Mouse (Mus musculus) embryonic facial prominence, embryonic 14.5 days (tissue): Measurements from ENCODE around the gene Os9. TPM values are rescaled to one million over a fixed set of nuclear protein-coding genes. Genes with fewer than 3 reads are reported as not detected.
A peak's percentile ranks its signal among the peaks of the same experiment; 100 is the strongest.

Source experiments
- ATAC-seq: fragments of 200-750 bp; cut with Nextera tagmentation; 2 replicates; pipeline ENCODE4 v1.8.0; 2017; ENCODE audit warnings: low read depth, moderate number of reproducible peaks, moderate TSS enrichment
- DNase-seq: peaks from one replicate; pipeline ENCODE4 v3.0.0-alpha.2; 2015; ENCODE audit warnings: low spot score
- H3K27ac ChIP-seq: fragments of 300-500 bp; sonication (generic); replicated peaks from 2 replicates; pipeline ENCODE4 v1.5.1; 2014; ENCODE audit warnings: low read depth, mild to moderate bottlenecking, low read length, moderate library complexity
- H3K27me3 ChIP-seq: fragments of 300-500 bp; sonication (generic); replicated peaks from 2 replicates; pipeline ENCODE4 v1.6.1; 2014; ENCODE audit warnings: low read length; ENCODE audit not compliant: control insufficient read depth, insufficient read depth
- H3K36me3 ChIP-seq: fragments of 300-500 bp; sonication (generic); 2 replicates; pipeline ENCODE4 v1.6.1; 2014; ENCODE audit warnings: low read length, mixed read lengths; ENCODE audit not compliant: control insufficient read depth, insufficient read depth
- H3K4me1 ChIP-seq: fragments of 300-500 bp; sonication (generic); 2 replicates; pipeline ENCODE4 v1.6.1; 2014; ENCODE audit warnings: antibody characterized with exemption, low read length; ENCODE audit not compliant: control insufficient read depth, insufficient read depth
- H3K4me2 ChIP-seq: fragments of 300-500 bp; sonication (generic); 2 replicates; pipeline ENCODE4 v1.6.1; 2014; ENCODE audit warnings: low read depth, mild to moderate bottlenecking, low read length, moderate library complexity, mixed read lengths
- H3K4me3 ChIP-seq: fragments of 300-500 bp; sonication (generic); 2 replicates; pipeline ENCODE4 v1.5.1; 2014; ENCODE audit warnings: low read depth, mild to moderate bottlenecking, low read length
- H3K9ac ChIP-seq: fragments of 300-500 bp; sonication (generic); 2 replicates; pipeline ENCODE4 v1.6.1; 2014; ENCODE audit warnings: low read depth, mild to moderate bottlenecking, low read length, moderate library complexity, mixed read lengths
- H3K9me3 ChIP-seq: fragments of 300-500 bp; sonication (generic); 2 replicates; pipeline ENCODE4 v1.6.1; 2016; ENCODE audit warnings: low read length; ENCODE audit not compliant: control insufficient read depth
- WGBS: fragments of 180-500 bp; shearing (Covaris S2); extraction: QIAGEN DNeasy Blood & Tissue Kit; methylation state at CpG from one replicate; pipeline ENCODE4 v1.1.7; 2014; 5-methylcytosine and 5-hydroxymethylcytosine counted together
- polyA plus RNA-seq: library from polyadenylated mRNA; unstranded; fragments of >200 nt; fragmentation: Nextera tagmentation; extraction: Ambion mirVana; gene quantifications from 2 replicates; pipeline ENCODE4 v1.2.1, GENCODE M21; 2014

Os9 gene
- polyA plus RNA-seq, 1 experiment from 2014 or later, result 59.3 TPM

DNA sequence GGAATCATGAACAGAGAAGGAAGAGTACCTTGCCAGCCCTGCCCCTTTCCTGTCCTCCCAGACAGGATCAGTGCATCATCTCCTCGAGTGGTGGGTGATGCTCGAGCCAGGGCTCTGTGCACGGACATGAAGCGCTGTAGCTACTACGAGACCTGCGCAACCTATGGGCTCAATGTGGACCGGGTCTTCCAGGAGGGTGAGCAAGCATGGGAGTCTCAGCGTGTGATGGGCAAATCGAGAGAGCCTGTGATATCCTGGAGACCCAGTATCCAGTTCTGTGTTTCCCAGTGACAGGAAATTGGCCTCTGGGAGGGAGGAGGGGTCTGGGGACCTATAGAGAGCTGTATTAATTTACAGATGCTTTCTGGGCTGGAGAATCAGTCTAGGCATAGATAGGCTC is 35.9 kb downstream of the Os9 start:
- Histone ChIP-seq H3K4me3 (no peak overlapping the region), H3K27ac (no peak overlapping the region), H3K36me3 (0 out of 2 replicates have a peak, but pooled peaks cover 7% of the 10 kb centered on the region), H3K4me1 (peaks cover 14% of the 10 kb centered on the region), H3K27me3 (peaks cover 65% of the 10 kb centered on the region), H3K4me2 (no peak overlapping the region), H3K9me3 (no peaks in the 10 kb centered on the region), H3K9ac (no peak overlapping the region)
- DNase-seq (no peak), ATAC-seq (no peak)
- 82% methylated on average over 9 of the region's 9 CpGs for WGBS

GRCm38 (mm10) chr10:127083915-127084306 is 37.0 kb downstream of the Os9 start:
- no peak overlapping the region for H3K27ac ChIP-seq
- H3K4me3 ChIP-seq, result no peak overlapping the region
- H3K4me1 ChIP-seq, result peaks cover 16% of the 10 kb centered on the region
- no peak overlapping the region for H3K4me2 ChIP-seq
- H3K36me3 ChIP-seq, result 0 out of 2 replicates have a peak, but pooled peaks cover 7% of the 10 kb centered on the region
- ATAC-seq (no peak), DNase-seq (no peak)
- H3K27me3 ChIP-seq, result peaks cover 65% of the 10 kb centered on the region
- H3K9ac ChIP-seq, result no peak overlapping the region
- 49% methylated on average over 5 of the region's 5 CpGs for WGBS
- H3K9me3 ChIP-seq, result no peaks in the 10 kb centered on the region

DNA sequence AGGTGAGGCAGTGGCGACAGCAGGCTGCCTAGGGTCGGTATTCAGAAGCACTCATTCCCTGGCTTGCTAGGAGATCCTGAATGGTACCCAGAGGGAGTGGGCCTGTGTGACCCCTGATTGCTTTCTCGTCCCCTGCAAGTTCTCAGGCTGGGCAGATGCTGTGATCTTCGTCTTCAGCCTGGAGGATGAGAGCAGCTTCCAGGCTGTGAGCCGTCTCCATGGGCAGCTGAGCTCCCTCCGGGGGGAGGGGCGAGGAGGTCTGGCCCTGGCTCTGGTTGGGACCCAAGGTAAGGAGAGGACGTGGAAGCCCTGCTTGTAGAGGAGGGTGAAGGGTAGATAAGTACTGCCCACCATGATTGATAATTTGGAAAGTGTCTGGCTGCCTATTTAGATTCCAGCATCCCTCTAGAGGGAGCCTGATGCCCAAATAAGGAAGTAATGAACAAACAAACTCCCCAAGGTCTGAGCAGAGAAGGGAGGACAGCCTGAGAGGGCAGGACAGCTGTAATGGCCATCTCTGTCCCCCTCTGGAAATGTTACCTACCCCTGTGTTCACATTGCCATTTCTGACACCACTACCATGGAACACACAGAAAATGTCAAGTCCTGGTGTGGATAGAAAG is 37.5 kb downstream of the Os9 start:
- WGBS, result 37% methylated on average over 8 of the region's 8 CpGs
- Histone ChIP-seq H3K9ac (no peak overlapping the region), H3K27me3 (peaks cover 66% of the 10 kb centered on the region), H3K36me3 (0 out of 2 replicates have a peak, but pooled peaks cover 7% of the 10 kb centered on the region), H3K9me3 (no peaks in the 10 kb centered on the region), H3K4me3 (no peak overlapping the region), H3K4me1 (peaks cover 17% of the 10 kb centered on the region), H3K4me2 (no peak overlapping the region), H3K27ac (no peak overlapping the region)
- ATAC-seq (no peak), DNase-seq (no peak)

- peak; percentile 50; the same call in 1 of the 2 replicates for ATAC-seq
These were observed 38.8 kb downstream of the Os9 start for GRCm38 (mm10) chr10:127081996-127082620.

DNA sequence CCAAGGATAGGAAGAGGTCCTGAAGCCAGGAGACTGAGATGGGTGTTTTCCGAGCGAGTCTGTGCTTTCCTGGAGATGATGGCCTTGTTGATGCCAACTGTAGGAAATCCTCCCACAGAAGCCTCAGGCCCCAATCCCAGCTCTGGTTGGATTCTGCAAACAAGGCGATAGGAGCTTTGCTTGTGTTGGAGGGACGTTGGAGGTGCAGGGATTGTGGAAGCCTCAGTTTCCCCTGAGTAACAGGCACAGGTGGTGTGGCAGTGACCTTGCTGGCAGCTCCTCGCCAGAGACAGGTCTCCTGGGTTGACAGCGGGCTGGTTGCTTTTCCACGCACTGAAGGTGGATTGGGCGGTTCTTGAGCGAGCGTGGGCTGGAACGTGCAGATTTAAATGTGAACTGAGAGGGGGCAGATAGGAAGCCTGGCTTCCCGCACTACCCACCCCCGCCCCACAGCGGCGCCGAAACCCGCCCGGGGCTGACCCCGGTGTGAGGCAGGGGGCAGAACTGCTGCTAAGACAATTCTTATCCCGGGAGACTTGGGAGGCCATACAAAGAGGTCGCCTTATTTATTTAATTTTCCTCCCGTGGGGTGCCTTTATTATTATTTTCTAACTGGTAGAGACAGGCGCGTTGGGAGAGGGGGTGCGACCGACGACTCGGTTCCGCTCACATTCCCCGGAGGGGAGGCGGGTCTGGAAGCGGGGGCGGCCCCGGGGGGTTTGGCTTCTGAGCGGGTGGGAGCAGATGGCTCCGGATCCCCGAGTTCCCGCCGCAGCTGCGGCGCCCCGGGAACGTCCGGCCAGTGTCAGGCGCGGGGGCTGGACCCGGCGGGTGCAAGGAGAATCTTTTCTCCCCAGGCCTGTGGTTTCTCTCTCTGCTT is 39.8 kb downstream of the Os9 start:
- Histone ChIP-seq H3K27ac (no peak overlapping the region), H3K9ac (peak overlapping the region; percentile 47; the same call in 1 of the 2 replicates), H3K4me2 (peak overlapping the region; percentile 99), H3K27me3 (peaks cover 77% of the 10 kb centered on the region), H3K4me1 (peaks cover 20% of the 10 kb centered on the region), H3K9me3 (no peaks in the 10 kb centered on the region), H3K4me3 (peak overlapping the region; percentile 63), H3K36me3 (no peaks in the 10 kb centered on the region)
- 3% methylated on average over 47 of the region's 48 CpGs for WGBS
- ATAC-seq (no peak), DNase-seq (no peak)

More at GRCm38 (mm10) chr10:127081996-127082620, 38.8 kb downstream of the Os9 start:
- Histone ChIP-seq H3K36me3 (no peaks in the 10 kb centered on the region), H3K4me1 (peaks cover 20% of the 10 kb centered on the region), H3K27ac (no peak overlapping the region), H3K27me3 (peaks cover 70% of the 10 kb centered on the region), H3K4me2 (peak overlapping the region; percentile 99; the same call in 1 of the 2 replicates), H3K9ac (no peak overlapping the region), H3K4me3 (peak overlapping the region; percentile 63; the same call in 1 of the 2 replicates), H3K9me3 (no peaks in the 10 kb centered on the region)
- peak; percentile 77 for DNase-seq
- 36% methylated on average over 8 of the region's 8 CpGs for WGBS

- peak overlapping the region; percentile 67 for H3K9ac ChIP-seq
- no peak for ATAC-seq
- no peaks in the 10 kb centered on the region for H3K36me3 ChIP-seq
- no peaks in the 10 kb centered on the region for H3K9me3 ChIP-seq
- H3K4me2 ChIP-seq, result peak overlapping the region; percentile 99
- H3K27ac ChIP-seq, result no peak overlapping the region
- peaks cover 20% of the 10 kb centered on the region for H3K4me1 ChIP-seq
- H3K27me3 ChIP-seq, result peaks cover 88% of the 10 kb centered on the region
- DNase-seq, result no peak
- WGBS, result 2% methylated on average over 20 of the region's 70 CpGs
- H3K4me3 ChIP-seq, result peak overlapping the region; percentile 63
These were observed 41.1 kb downstream of the Os9 start for GRCm38 (mm10) chr10:127079665-127080391.

DNA sequence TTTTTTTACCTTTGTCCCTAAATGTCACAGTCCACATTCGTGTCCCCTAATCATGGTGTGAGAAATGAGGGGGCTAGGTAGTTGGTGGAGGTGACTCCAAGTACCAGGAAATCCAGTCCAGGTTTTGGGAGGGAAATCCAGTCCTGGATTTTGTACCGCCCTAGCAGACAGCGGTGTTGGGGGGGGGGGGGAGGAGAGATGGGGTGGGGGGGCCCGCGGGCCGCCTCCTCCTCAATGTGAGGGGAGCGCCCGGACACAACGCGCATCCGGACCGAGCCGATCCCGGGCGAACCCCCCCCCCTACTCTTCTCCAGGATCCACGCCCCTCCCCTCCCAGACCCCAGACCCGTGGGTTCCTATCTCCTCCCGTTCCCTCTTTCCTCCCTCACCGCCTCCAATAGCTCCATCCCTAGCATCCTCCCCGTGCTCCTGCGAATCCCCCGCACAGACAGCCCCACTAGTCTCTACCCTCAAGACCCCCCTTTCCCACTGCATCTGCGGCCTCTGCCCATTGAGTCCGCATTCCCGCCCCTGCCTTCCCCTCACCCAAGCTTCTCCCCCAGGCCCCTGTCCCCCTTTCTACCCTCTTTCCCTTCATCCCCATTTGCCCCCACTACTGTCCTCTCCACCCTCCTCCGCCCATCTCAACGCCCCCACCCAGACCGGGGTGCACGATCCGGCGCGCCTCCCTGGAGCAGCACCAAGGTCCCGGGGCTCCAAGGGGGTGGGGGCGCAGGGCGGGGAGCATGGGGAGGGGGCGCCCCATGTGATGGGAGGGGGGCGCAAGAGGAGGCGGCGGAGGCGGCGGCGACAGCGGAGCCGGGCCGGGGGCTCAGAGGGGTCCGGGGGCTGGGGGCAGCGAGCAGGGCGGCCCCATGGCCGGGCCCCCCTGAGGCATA is 42.0 kb downstream of the Os9 start:
- peak overlapping the region; percentile 63 for H3K4me3 ChIP-seq
- peaks cover 88% of the 10 kb centered on the region for H3K27me3 ChIP-seq
- peak; percentile 77 for DNase-seq
- peaks cover 20% of the 10 kb centered on the region for H3K4me1 ChIP-seq
- H3K4me2 ChIP-seq, result peak overlapping the region; percentile 99
- WGBS, result 1% methylated on average over 35 of the region's 49 CpGs
- ATAC-seq, result peak; percentile 50
- no peaks in the 10 kb centered on the region for H3K9me3 ChIP-seq
- no peak overlapping the region for H3K27ac ChIP-seq
- no peaks in the 10 kb centered on the region for H3K36me3 ChIP-seq
- H3K9ac ChIP-seq, result peak overlapping the region; percentile 67
